Mouse (Mus musculus) left cerebral cortex, postnatal 4 days (tissue): ENCODE data around the gene Btnl2. TPM values are rescaled to one million over a fixed set of nuclear protein-coding genes. Genes with fewer than 3 reads are reported as not detected.
A peak's percentile ranks its signal among the peaks of the same experiment; 100 is the strongest.

Experiments
- DNase-seq: peaks from one replicate; pipeline ENCODE4 v3.0.0-alpha.2; 2022
- intact Hi-C: fragments of 180-260 bp; cut with DNase I; formaldehyde crosslinking; loops from one replicate; pipeline ENCODE4 v1.15.1; 2025
- total RNA-seq, 2 experiments: library from RNA; stranded (reverse); gene quantifications; 2 replicates each; pipeline ENCODE4 v1.2.3; 2021

Btnl2 gene
- total RNA-seq, 2 experiments from 2014 or later = 0.36 to 0.38 TPM

- DNase-seq = no peak
- intact Hi-C loops = no loop called here
Measured at GRCm38 (mm10) chr17:34397357-34397756, 42.7 kb downstream of the Btnl2 start.

- intact Hi-C loops = no loop called here
- DNase-seq = peak; percentile 32
Measured at GRCm38 (mm10) chr17:34398058-34398710, 43.6 kb downstream of the Btnl2 start.

DNA sequence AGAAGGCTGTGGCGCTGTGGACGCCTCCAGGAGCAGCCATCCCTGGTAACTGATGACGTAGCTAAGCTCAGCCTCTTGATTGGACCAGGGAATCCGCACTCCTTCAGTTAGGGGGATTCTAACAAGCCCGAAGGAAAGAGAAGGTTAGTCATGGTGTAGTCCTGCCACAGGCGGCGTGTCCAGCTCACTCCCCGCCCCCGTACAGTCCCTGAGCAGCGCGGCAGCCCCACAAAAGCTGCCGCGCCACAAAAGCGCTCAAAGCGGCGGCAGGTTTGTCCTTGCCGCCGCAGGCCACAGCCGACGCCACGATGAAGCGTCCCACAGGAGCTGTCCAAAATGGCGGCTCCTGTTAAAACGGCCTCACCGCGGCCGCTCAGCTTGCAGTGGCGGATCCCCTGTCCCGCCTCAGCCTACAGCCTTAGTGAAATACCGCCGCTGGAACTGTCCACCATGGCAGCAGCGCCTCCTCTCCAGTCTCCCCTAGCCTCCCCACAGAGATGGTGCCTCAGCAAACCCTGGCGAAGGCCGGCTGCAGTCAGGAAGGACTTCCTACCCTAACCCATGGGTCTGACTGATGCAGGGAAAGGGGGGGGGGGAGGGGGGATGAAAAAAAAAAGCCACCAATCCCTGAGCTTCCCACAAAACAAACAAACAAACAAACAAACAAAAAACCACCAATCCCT, 44.2 kb downstream of the Btnl2 start, which contains the start of gene BC051142:
TSS of gene BC051142 (plus strand) at position 110 of the 683 bp plus-strand sequence.
- intact Hi-C loops = no loop called here
- peak; percentile 84 for DNase-seq

- intact Hi-C loops = no loop called here
- DNase-seq = no peak
Measured at GRCm38 (mm10) chr17:34399394-34399715, 44.7 kb downstream of the Btnl2 start.

GRCm38 (mm10) chr17:34411117-34411516, 56.5 kb downstream of the Btnl2 start:
- peak; percentile 70 for DNase-seq
- intact Hi-C loops = no loop called here

Other genes starting within 250 kb of the Btnl2 start
- gene H2-DMa, start 235.3 kb upstream of the Btnl2 start, total RNA-seq = 10 to 100 TPM; 19.5 to 20.5 TPM
- 100 to 1,000 TPM; 247 to 267 TPM for gene Brd2, start 232.2 kb upstream of the Btnl2 start, total RNA-seq
- gene H2-DMb2, start 211.5 kb upstream of the Btnl2 start, total RNA-seq = under 1 TPM; 0.34 to 0.40 TPM
- gene H2-DMb1, start 201.8 kb upstream of the Btnl2 start, total RNA-seq = under 1 TPM; 0.46 to 0.97 TPM
- gene Tap1, start 167.3 kb upstream of the Btnl2 start, total RNA-seq = 1 to 10 TPM; 2.2 to 3.6 TPM
- gene Psmb9, start 167.1 kb upstream of the Btnl2 start, total RNA-seq = 1 to 10 TPM in 1 of 2 experiments, under 1 TPM in 1; 0.77 to 1.1 TPM
- gene Psmb8, start 157.1 kb upstream of the Btnl2 start, total RNA-seq = 1 to 10 TPM; 1.3 to 1.9 TPM
- gene Tap2, start 151.3 kb upstream of the Btnl2 start, total RNA-seq = 1 to 10 TPM; 3.1 to 3.5 TPM
- not detected for gene H2-Ob, start 115.9 kb upstream of the Btnl2 start, total RNA-seq
- 1 to 10 TPM in 1 of 2 experiments, under 1 TPM in 1; 0.80 to 1.2 TPM for gene H2-Ab1, start 97.1 kb upstream of the Btnl2 start, total RNA-seq
- 1 to 10 TPM in 1 of 2 experiments, under 1 TPM in 1; 0.68 to 1.2 TPM for gene H2-Aa, start 67.0 kb upstream of the Btnl2 start, total RNA-seq
- gene H2-Eb1, start 49.0 kb upstream of the Btnl2 start, total RNA-seq = 1 to 10 TPM in 1 of 2 experiments, under 1 TPM in 1; 0.48 to 2.3 TPM
- not detected for gene H2-Eb2, start 29.2 kb upstream of the Btnl2 start, total RNA-seq
- not detected for gene Btnl1, start 22.3 kb downstream of the Btnl2 start, total RNA-seq
- 10 to 100 TPM in 1 of 2 experiments, 1 to 10 TPM in 1; 8.2 to 11.1 TPM for gene BC051142, start 44.0 kb downstream of the Btnl2 start, total RNA-seq
- not detected for gene Btnl4, start 122.5 kb downstream of the Btnl2 start, total RNA-seq
- not detected for gene Btnl6, start 162.5 kb downstream of the Btnl2 start, total RNA-seq
- gene Notch4, start 209.4 kb downstream of the Btnl2 start, total RNA-seq = 1 to 10 TPM; 9.8 TPM
- gene Gpsm3, start 235.0 kb downstream of the Btnl2 start, total RNA-seq = 1 to 10 TPM; 1.6 to 2.8 TPM
- 10 to 100 TPM; 36.2 to 39.3 TPM for gene Pbx2, start 236.4 kb downstream of the Btnl2 start, total RNA-seq
- gene Ager, start 243.0 kb downstream of the Btnl2 start, total RNA-seq = 1 to 10 TPM; 1.8 TPM
- 100 to 1,000 TPM; 106 to 109 TPM for gene Rnf5, start 248.9 kb downstream of the Btnl2 start, total RNA-seq
- 100 to 1,000 TPM; 145 to 154 TPM for gene Agpat1, start 249.4 kb downstream of the Btnl2 start, total RNA-seq